Mouse (Mus musculus) adrenal gland, postnatal 36 days (tissue): ENCODE results near the gene Fbxl18. TPM values are rescaled to one million over a fixed set of nuclear protein-coding genes. Genes with fewer than 3 reads are reported as not detected.
"Not testable (repeated sequence)": the region's sequence is repeated elsewhere in the genome, so short reads cannot be mapped to it uniquely, and the experiment has no call there.

Experiments used
- DNase-seq, 2 experiments: peaks; one replicate each; pipeline ENCODE4 v3.0.0; 2021; ENCODE audit warnings: mixed read lengths in 1 of 2
- total RNA-seq, 2 experiments: library from RNA; stranded (reverse); gene quantifications; 2 replicates each; pipeline ENCODE4 v1.2.3; 2021

Gene Fbxl18
- total RNA-seq, 2 experiments from 2014 or later, result 10.8 to 13.9 TPM

DNA sequence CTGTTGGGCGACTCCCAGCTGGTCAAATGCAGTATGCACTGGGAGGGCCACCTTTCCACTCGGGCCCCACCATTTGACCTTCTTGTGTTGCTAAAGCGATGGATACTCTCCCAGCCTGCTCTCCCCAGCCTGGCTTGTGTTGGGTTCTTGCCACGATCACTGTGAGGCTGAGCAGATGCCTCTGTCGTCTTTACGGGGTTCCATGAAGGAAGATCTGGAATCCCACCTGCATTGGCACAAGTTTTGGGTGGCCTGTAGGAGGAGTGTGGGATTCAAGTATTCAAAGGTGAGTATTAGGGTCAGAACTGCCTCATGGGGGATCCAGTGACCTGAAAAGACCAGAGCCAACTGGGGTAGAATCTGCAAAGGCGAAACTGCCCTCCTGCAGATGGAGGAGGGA lies 5.4 kb upstream of the Fbxl18 start:
- no peak for DNase-seq

- no peak for DNase-seq
These were observed 4.8 kb upstream of the Fbxl18 start for GRCm38 (mm10) chr5:142899932-142900533.

DNA sequence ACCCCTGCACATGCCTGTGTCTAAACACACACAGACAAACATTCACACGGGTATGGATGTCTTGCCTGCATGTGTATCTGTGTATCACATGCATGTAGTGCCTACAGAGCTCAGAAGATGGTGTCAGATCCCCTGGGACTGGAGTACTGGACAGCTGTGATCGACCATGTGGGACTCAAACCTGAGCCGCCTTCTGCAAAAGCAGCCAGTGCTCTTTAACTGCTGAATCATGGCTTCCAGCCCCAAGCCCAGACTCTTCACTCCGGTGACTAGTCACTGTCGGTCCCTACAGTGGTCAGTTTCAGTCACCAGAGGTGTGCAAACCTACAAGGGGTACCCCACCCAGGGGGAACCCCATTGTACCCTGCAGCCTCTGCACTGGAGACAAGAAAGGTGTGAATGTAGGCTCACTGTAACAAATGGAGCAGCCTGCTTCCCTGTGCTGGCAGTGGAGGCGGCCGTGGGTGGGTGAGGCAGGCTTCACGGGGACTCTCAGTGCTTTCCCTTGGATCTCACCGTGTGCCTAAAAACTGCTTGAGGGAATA lies 3.9 kb upstream of the Fbxl18 start:
- DNase-seq, result no peak

GRCm38 (mm10) chr5:142898316-142898715 lies 3.1 kb upstream of the Fbxl18 start:
- no peak for DNase-seq

DNA sequence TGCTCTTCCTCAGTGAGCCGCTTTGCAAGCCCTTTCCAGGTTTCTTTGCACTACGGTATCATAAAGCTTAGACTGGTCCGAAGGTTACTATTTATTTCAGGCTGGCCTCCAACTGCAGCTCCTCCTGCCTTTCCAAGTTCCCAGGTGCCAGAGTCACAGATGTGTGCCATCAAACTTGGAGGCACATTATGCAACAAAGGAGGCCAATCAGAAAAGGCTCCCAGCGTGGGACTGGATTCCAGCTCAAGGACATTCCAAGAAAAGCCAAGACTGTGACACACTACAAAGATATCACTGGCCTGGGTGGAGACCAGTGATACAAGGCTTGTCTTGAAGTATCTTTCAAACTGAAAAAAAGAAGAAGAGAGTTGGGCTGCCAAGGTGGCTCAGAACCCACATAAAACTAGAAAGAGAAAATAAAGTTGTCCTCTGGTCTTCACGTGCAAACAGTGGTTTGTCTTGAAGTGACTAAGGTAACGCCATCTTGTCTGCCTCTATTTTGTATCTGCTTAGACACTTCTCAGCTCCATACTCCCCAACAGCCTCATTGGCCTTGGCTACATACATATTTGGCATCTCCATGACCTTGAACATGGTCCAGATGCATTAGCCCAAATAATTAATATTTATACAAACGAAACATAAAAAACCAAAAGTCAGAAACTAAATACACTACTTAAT lies 2.5 kb upstream of the Fbxl18 start:
- no peak for DNase-seq

DNA sequence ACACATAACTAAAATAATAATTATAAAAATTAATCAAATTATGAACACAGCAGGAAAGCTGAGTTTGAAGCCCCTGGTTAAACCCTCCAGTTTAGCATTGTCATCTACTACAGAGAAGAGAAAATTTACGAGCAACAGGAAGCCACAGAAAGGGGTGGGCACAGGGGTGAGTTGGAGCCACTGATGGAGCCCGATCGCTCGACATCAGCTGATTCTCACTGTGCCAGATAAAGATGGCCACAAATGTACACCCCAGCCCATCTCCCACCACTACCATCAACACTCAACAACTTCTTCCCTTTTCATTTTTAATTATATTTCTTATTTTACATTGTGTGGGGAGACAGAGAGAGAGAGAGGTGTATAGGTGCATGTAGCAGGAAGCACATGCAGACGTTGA lies 1.5 kb upstream of the Fbxl18 start:
- no peak for DNase-seq

DNA sequence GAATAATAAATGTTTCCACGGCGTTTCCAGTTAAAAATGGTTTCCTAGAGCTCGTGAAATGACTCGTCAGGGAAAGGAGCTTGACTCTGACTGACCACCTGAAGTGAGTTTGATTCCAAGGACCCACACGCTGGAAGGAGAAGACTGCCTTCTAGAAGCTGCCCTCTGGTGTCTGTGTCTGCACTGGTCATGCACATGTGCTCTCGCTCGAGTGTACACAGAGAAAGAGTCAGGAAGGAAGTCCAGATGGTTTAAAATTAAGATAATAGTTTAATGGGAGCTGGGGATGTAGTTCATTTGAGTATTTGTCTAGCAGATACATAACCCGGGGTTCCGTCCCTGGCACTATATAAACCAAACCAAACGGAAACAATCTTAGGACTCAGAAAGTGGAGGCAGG lies 971 bp upstream of the Fbxl18 start:
- DNase-seq, result no peak

DNA sequence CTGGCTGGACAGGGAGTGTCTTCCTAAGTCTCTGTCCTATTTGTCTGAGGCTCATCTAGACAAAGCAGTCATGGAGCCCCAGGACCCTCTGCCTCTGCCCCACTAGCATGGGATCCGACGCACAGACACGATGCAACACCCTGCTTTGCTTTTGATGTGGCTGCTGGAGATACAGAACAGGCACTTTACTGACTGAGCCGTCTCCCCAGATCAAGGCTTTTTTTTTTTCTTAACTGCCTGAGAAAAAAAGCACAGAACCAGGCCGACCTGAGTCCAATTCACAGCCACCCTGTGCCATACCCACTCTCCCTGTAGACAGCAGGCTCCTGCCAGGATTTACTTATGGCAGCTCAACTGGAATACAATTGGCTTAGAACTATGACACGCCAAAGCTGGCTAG lies 3.8 kb downstream of the Fbxl18 start:
- DNase-seq, result no peak

- DNase-seq, result not testable (repeated sequence)
These were observed 7.7 kb downstream of the Fbxl18 start for GRCm38 (mm10) chr5:142887533-142887932.

DNA sequence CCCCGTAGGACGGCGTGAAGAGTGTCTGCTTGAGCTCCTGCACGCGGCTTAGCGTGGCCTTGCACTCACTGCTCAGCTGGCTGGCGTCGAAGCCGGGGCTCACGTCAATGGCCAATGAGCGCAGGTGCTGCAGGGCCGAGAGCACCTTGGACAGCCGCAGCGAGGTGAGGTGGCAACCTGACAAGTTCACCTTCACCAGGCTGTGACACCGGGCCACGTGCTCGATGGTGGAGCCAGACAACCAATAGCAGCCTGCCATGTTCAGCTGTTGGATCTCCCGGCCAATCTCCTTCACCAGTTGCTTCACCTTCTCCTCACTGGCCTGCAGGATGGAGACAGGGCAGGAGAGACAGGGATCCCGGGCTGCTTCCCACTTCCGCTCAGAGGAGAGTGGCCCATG lies 8.5 kb downstream of the Fbxl18 start:
- DNase-seq, result no peak

DNA sequence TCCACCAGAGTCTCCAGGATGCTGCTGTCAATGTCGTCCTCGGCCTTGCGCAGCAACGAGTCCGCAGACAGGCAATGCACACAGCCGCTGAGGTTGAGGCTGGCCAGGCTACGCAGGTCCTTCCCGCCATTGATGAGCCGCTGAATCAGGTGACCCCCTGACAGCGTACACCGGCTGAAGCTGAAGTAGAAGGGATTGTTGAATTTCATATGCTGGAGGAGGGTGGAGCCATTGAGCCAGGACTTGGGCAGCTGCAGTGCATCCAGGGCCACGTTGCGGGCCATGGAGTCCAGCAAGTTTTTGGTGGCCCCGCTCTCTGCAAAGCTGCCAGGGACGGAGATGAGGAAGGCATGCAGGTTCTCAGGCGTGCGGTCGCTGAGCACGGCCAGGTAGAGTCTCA lies 9.0 kb downstream of the Fbxl18 start:
- DNase-seq, result no peak

DNA sequence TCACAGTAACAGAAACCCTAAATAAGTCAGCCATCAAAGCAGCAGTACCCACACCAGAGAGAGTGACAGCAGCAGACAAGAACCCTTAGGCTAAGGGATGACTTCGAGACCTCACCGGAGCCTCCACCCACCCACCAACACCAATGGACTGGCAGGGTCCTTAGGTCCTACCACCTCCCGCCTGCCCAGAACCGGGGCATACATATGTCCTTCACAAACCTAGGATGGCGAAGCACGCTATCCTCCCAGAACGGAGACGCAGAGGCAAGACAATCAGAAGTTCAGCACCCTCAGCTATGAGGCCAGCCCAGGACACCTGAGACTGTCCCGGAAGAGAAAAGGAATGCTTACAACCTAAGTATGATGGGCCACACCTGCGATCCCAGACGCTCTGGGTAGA lies 12.8 kb downstream of the Fbxl18 start:
- no peak for DNase-seq

GRCm38 (mm10) chr5:142881936-142882335 lies 13.3 kb downstream of the Fbxl18 start:
- DNase-seq, result peak in 1 of 2 experiments; percentile 50

DNA sequence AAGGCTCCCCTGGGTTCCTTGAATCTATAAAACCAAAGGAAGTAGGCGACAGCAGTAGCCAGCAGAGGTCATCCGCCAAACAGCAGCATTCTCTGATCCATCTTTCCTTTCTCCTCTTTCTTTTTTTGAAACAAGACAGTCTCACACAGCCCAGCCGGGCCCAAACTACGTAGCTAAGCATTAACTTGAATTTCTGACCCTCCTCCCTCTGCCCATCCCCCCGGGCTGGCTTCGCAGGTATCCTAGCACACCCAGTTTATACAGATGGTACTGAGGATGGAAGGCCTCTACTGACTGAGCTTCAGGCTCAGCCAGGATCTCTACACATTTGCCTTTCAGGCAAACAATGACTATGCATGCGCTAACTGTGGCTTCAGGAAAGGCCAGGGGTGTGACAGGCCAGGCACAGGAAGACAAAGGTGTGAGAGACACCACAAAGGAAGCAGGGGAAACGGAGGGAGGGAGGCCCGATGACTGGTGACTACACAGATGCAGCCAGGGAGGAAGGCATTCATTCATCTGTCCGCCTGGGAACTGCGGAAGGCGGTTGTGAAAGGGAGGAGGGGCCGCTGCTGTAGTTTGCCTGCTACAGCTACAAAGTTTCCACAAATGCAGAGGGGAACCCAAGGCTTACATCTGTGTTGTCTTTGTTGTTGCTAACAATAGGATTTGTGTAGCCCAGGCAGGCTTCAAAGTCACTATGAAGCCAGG lies 14.3 kb downstream of the Fbxl18 start:
- DNase-seq, result peak; percentile 36 to 59

GRCm38 (mm10) chr5:142880246-142880645 lies 15.0 kb downstream of the Fbxl18 start:
- no peak for DNase-seq

DNA sequence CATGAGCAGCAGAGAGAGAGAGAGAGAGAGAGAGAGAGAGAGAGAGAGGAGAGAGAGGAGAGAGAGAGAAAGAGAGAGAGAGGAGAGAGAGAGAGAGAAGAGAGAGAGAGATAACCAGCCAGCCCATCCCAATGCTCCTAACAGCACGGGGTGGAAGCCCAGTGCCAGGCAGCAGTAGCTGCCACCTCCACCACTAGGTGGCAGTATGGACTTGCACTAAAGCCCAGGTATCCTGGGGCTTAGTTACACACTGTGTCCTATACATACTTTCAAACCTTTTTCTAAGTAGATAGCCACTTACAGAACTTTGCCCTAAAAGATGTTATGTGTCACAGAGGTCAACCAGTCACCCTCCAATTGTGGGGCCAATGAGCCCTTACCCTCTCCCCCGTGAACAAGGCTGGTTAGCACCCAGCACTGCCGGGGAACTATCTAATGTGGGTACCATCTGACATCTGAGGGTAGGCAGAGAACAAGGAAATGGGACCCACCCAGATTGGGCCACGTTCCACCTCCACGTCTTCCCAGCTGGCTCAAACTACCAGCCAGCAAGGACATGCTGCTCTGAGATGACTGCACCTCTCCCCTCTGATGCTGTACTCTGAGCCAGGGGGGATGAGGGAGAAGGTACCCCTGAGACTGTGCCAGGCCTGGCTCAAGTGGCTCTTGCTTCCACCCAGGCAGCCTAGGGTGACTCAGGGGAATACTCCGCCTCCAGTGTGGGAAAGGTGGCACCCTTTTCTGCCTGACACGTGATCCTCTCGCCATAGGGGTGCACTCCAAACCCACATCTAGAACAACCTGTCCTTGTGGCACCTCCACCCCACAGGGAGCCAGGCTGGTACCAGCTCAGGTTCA lies 15.7 kb downstream of the Fbxl18 start:
- peak; percentile 82 to 90 for DNase-seq

- DNase-seq, result no peak
These were observed 16.7 kb downstream of the Fbxl18 start for GRCm38 (mm10) chr5:142878570-142878969.

GRCm38 (mm10) chr5:142877337-142878280 lies 17.6 kb downstream of the Fbxl18 start:
- DNase-seq, result peak; percentile 92 to 94

- no peak for DNase-seq
These were observed 18.3 kb downstream of the Fbxl18 start for GRCm38 (mm10) chr5:142876896-142877295.

- DNase-seq, result no peak
These were observed 19.7 kb downstream of the Fbxl18 start for GRCm38 (mm10) chr5:142875513-142875905.
